Mouse (Mus musculus): ENCODE results near the gene Gpr152. TPM values are rescaled to one million over a fixed set of nuclear protein-coding genes. Genes with fewer than 3 reads are reported as not detected.
"Not testable (repeated sequence)": the region's sequence is repeated elsewhere in the genome, so short reads cannot be mapped to it uniquely, and the experiment has no call there.

Gpr152 gene
- polyA plus RNA-seq, 1 experiment from 2014 or later, result not detected

DNA sequence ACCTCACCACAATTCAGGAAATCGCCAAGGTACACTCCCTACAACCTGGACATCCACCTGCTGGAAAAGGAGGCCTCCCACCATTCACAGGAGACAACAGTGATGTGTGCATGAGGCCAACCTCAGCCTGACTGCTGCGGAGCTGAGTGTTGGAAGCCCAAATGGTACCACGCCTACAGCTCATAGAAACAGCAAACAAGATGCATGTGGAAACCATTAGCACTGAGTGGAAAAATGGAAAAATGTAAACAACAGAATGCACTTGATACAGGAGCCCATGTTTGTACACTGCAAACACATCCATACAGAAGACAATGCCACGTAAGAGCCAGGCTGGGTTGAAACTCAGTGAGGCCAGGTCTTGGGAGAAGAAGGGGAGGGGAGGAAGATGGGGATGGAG, 15.2 kb upstream of the Gpr152 start:
- Histone ChIP-seq H3K36me3 (ENCODE audit: control insufficient read depth, insufficient read depth, low read length) (peaks cover 22% of the 10 kb centered on the region), H3K9ac (ENCODE audit: low read length) (no peak overlapping the region), H3K4me1 (ENCODE audit: control insufficient read depth in 2 of 2, insufficient read depth in 2 of 2, low read length in 2 of 2) (peaks cover 11 to 21% of the 10 kb centered on the region in 2 experiments), H3K4me2 (ENCODE audit: low read length) (no peak overlapping the region), H3K27me3 (ENCODE audit: control insufficient read depth, insufficient read depth, low read length) (no peaks in the 10 kb centered on the region), H3K4me3 (ENCODE audit: control insufficient read depth in 1 of 2, insufficient read depth in 1 of 2, low read depth in 1 of 2, low read length in 2 of 2) (no peak overlapping the region), H3K9me3 (ENCODE audit: control insufficient read depth, low read length) (no peaks in the 10 kb centered on the region), H3K27ac (replicated peaks in 1 of 2; ENCODE audit: control insufficient read depth in 1 of 2, insufficient read depth in 1 of 2, low read depth in 2 of 2, low read length in 2 of 2) (no peak overlapping the region)
- no peak for ATAC-seq (ENCODE audit: insufficient number of reproducible peaks, insufficient read depth, low FRiP score, low read depth)
- 73% methylated on average over 4 of the region's 4 CpGs for WGBS

DNA sequence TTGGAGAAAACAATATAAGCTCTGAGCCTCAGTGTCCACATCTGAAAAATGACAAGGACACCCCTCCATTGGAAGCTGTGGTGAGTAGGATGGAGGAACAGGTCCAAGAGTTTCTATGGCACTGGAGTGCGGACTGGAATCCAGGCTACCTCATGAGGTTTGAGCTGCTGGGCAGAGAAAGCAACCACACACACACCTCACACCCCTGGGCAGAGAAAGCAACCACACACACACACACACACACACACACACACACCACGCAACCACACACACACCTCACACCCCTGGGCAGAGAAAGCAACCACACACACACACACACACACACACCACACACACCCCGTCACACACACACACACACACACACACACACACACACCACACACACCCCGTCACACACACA, 14.3 kb upstream of the Gpr152 start:
- Histone ChIP-seq H3K9ac (ENCODE audit: low read length) (peak overlapping the region; percentile 58), H3K27ac (replicated peaks in 1 of 2; ENCODE audit: control insufficient read depth in 1 of 2, insufficient read depth in 1 of 2, low read depth in 2 of 2, low read length in 2 of 2) (0 out of 4 replicates have a peak overlapping the region, but pooled peaks of 1 of the 2 experiments have one; percentile 17), H3K4me1 (ENCODE audit: control insufficient read depth in 2 of 2, insufficient read depth in 2 of 2, low read length in 2 of 2) (peaks cover 18 to 29% of the 10 kb centered on the region in 2 experiments), H3K36me3 (ENCODE audit: control insufficient read depth, insufficient read depth, low read length) (peaks cover 26% of the 10 kb centered on the region), H3K4me3 (ENCODE audit: control insufficient read depth in 1 of 2, insufficient read depth in 1 of 2, low read depth in 1 of 2, low read length in 2 of 2) (peak overlapping the region; percentile 49 to 87), H3K4me2 (ENCODE audit: low read length) (peak overlapping the region; percentile 87)
- ATAC-seq (ENCODE audit: insufficient number of reproducible peaks, insufficient read depth, low FRiP score, low read depth), result peak; percentile 19
- H3K27me3 ChIP-seq (ENCODE audit: control insufficient read depth, insufficient read depth, low read length); H3K9me3 ChIP-seq (ENCODE audit: control insufficient read depth, low read length): not testable (repeated sequence)
- 10% methylated on average over 4 of the region's 4 CpGs for WGBS

DNA sequence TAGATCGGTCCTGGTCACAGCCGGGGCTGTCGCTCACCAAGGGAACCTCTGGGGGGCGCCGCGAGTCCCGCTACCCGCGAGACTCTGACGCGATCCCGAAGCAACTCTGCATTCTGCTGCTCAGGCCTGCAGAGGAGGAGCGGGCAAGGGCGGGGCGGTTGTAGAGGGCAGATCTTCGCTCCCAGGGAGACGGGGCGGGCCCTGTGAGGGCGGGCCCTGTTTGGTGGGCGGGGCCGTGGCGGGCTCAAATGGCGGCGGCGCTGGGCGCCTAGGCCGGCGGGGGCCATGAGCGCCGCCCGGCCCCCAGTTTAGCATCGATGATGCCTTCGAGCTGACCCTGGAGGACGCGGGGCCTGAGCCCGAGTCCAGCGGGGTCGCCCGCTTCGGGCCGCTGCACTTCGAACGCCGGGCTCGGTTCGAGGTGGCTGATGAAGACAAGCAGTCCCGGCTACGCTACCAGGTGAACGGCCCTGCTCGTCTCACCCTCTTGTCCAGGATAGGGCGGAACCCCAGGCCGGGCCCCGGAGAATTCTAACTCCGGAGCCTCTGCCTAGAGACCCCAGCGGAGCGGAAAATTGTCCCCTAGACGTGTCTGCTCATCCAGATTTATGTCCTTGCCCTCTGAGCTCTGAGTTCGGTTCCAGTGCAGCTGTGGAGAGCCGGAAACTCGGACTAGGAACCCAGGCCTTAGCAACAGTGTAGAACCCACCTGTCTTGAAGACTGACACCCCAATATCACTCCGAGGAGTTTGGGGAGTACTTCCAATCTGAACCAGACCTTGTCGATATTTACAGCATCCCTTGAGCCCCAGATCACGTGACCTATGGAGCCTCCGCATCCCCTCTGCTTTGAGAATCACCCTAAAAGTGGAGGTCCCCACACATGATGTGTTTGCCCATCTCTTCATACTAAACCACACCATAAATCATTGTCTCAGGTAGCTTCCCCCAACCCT, 13.6 kb upstream of the Gpr152 start, which contains the start of gene Aip:
Aip (minus strand) TSS at position 118 of the 956 bp plus-strand sequence.
- WGBS, result 1% methylated on average over 59 of the region's 64 CpGs
- Histone ChIP-seq H3K27ac (replicated peaks in 1 of 2; ENCODE audit: control insufficient read depth in 1 of 2, insufficient read depth in 1 of 2, low read depth in 2 of 2, low read length in 2 of 2) (peak within 1 kb of the TSS in 1 of 2 experiments; percentile 51; a peak in 1 of 4 replicates), H3K9ac (ENCODE audit: low read length) (peak within 1 kb of the TSS; percentile 94), H3K36me3 (ENCODE audit: control insufficient read depth, insufficient read depth, low read length) (peaks cover 31% of the 10 kb centered on the region), H3K4me2 (ENCODE audit: low read length) (peak within 1 kb of the TSS; percentile 87), H3K9me3 (ENCODE audit: control insufficient read depth, low read length) (no peaks in the 10 kb centered on the region), H3K4me3 (ENCODE audit: control insufficient read depth in 1 of 2, insufficient read depth in 1 of 2, low read depth in 1 of 2, low read length in 2 of 2) (peak within 1 kb of the TSS; percentile 70 to 87), H3K27me3 (ENCODE audit: control insufficient read depth, insufficient read depth, low read length) (no peaks in the 10 kb centered on the region), H3K4me1 (ENCODE audit: control insufficient read depth in 2 of 2, insufficient read depth in 2 of 2, low read length in 2 of 2) (peaks cover 13 to 22% of the 10 kb centered on the region in 2 experiments)
- peak; percentile 97 for ATAC-seq (ENCODE audit: insufficient number of reproducible peaks, insufficient read depth, low FRiP score, low read depth)

DNA sequence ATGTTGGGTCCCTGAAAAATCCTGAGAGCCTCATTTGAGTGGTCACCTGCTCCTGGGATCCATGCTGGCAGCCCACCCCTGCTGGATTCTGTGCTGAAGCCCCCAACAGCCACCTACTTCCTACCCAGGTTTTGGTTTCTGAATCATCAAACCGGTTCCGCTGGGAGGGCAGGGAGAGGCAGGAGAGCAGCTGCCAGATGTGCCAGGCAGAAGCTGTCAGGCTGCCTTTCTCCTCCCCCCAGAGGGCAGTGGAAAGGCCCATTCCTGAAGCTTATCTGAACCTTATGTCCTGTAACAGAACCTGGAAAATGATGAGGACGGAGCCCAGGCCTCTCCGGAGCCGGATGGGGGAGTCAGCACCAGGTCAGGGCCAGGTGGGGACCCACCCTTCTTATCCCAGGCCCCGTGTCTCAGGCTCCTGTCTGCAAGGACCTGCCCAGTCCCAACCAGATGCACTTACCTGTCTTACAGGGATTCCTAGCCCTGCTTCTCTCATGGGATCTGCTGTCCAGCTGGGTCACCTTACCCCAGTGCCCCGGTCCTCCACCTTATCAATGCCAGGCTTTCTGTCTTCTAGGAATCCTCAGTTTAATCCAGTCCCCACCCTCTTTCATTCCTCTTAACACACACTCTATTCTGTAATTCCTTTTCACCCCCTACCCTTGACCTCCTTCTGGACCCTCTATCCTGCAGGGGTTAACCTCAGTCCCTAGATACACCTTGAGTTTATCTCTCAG, 12.7 kb upstream of the Gpr152 start:
- WGBS, result 61% methylated on average over 7 of the region's 7 CpGs
- H3K27ac ChIP-seq (replicated peaks in 1 of 2; ENCODE audit: control insufficient read depth in 1 of 2, insufficient read depth in 1 of 2, low read depth in 2 of 2, low read length in 2 of 2), result no peak overlapping the region
- ATAC-seq (ENCODE audit: insufficient number of reproducible peaks, insufficient read depth, low FRiP score, low read depth), result no peak
- H3K4me3 ChIP-seq (ENCODE audit: control insufficient read depth in 1 of 2, insufficient read depth in 1 of 2, low read depth in 1 of 2, low read length in 2 of 2), result peak overlapping the region; percentile 70 to 87
- H3K9ac ChIP-seq (ENCODE audit: low read length), result peak overlapping the region; percentile 94
- H3K9me3 ChIP-seq (ENCODE audit: control insufficient read depth, low read length), result no peaks in the 10 kb centered on the region
- peaks cover 12 to 22% of the 10 kb centered on the region in 2 experiments for H3K4me1 ChIP-seq (ENCODE audit: control insufficient read depth in 2 of 2, insufficient read depth in 2 of 2, low read length in 2 of 2)
- peak overlapping the region; percentile 87 for H3K4me2 ChIP-seq (ENCODE audit: low read length)
- peaks cover 40% of the 10 kb centered on the region for H3K36me3 ChIP-seq (ENCODE audit: control insufficient read depth, insufficient read depth, low read length)
- no peaks in the 10 kb centered on the region for H3K27me3 ChIP-seq (ENCODE audit: control insufficient read depth, insufficient read depth, low read length)

DNA sequence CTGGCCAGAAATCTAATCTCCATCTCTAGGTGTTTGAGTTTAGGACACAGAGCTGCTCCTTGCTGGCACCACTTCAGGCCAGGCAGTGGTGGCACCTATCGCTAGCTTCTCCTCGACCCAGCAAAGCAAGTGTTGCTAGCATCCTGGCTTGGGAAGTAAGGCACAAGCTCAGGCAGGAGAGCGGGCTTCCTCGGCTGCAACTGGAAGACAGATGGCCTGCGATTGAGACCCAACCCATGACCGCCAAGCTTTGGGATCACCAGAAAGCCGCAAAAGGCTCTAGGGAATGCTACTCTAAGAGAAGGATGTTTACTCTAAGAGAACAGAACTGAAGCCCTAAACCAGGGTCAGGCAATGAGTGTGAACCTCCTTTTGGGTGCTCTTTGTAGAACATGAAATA, 10.1 kb upstream of the Gpr152 start:
- H3K4me2 ChIP-seq (ENCODE audit: low read length), result no peak overlapping the region
- ATAC-seq (ENCODE audit: insufficient number of reproducible peaks, insufficient read depth, low FRiP score, low read depth), result no peak
- no peaks in the 10 kb centered on the region for H3K9me3 ChIP-seq (ENCODE audit: control insufficient read depth, low read length)
- peaks cover 55% of the 10 kb centered on the region for H3K36me3 ChIP-seq (ENCODE audit: control insufficient read depth, insufficient read depth, low read length)
- 0 out of 2 replicates have a peak overlapping the region, but pooled peaks have one; percentile 12 for H3K9ac ChIP-seq (ENCODE audit: low read length)
- 93% methylated on average over 7 of the region's 7 CpGs for WGBS
- H3K4me1 ChIP-seq (ENCODE audit: control insufficient read depth in 2 of 2, insufficient read depth in 2 of 2, low read length in 2 of 2), result peaks cover 12 to 22% of the 10 kb centered on the region in 2 experiments
- no peak overlapping the region for H3K4me3 ChIP-seq (ENCODE audit: control insufficient read depth in 1 of 2, insufficient read depth in 1 of 2, low read depth in 1 of 2, low read length in 2 of 2)
- peak overlapping the region in 1 of 2 experiments; percentile 25; a peak in 1 of 4 replicates for H3K27ac ChIP-seq (replicated peaks in 1 of 2; ENCODE audit: control insufficient read depth in 1 of 2, insufficient read depth in 1 of 2, low read depth in 2 of 2, low read length in 2 of 2)
- no peaks in the 10 kb centered on the region for H3K27me3 ChIP-seq (ENCODE audit: control insufficient read depth, insufficient read depth, low read length)

DNA sequence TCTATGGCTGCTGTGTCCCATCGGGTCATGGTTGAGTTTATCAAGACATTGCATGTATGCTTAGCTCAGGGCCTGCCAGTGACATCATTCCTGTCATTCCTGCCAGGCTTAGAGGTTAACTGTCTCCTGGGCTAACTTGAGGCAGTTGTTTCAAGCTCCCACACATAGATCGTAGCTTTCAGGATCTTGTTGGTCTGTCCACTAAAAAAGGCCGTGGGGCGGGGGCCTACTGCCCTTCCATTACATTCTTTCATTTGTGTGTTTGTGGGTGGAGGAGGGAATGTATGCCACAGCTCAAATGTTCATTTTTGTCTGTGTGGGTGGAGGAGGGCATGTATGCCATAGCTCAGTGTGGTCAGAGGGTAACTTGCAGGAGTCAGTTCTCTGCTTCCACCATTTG, 9.5 kb upstream of the Gpr152 start:
- 62% methylated on average over 4 of the region's 4 CpGs for WGBS
- Histone ChIP-seq H3K4me3 (ENCODE audit: control insufficient read depth in 1 of 2, insufficient read depth in 1 of 2, low read depth in 1 of 2, low read length in 2 of 2) (no peak overlapping the region), H3K9ac (ENCODE audit: low read length) (0 out of 2 replicates have a peak overlapping the region, but pooled peaks have one; percentile 12), H3K4me2 (ENCODE audit: low read length) (no peak overlapping the region), H3K9me3 (ENCODE audit: control insufficient read depth, low read length) (no peaks in the 10 kb centered on the region), H3K4me1 (ENCODE audit: control insufficient read depth in 2 of 2, insufficient read depth in 2 of 2, low read length in 2 of 2) (peaks cover 12 to 20% of the 10 kb centered on the region in 2 experiments), H3K27me3 (ENCODE audit: control insufficient read depth, insufficient read depth, low read length) (no peaks in the 10 kb centered on the region), H3K27ac (replicated peaks in 1 of 2; ENCODE audit: control insufficient read depth in 1 of 2, insufficient read depth in 1 of 2, low read depth in 2 of 2, low read length in 2 of 2) (peak overlapping the region in 1 of 2 experiments; percentile 25; a peak in 2 of 4 replicates), H3K36me3 (ENCODE audit: control insufficient read depth, insufficient read depth, low read length) (peaks cover 55% of the 10 kb centered on the region)
- ATAC-seq (ENCODE audit: insufficient number of reproducible peaks, insufficient read depth, low FRiP score, low read depth), result no peak

DNA sequence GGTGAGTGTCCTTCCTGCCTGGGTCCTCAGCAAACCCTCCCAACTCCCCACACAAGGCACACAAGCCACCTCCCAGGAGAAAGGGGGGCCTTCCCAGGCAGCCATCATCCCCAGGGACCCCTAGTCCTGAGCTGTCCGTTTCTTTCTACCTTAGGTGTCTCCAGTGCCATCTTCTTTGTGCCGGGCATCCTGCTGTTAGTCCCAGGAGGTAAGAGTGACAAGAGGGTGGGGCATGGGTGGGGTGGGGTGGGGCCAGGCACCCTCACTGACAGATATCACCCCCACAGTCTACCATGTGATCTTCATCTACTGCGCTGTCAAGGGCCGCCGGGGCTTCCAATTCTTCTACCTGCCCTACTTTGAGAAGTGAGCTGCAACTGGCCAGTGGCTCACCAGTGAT, 8.5 kb upstream of the Gpr152 start:
- H3K9me3 ChIP-seq (ENCODE audit: control insufficient read depth, low read length), result no peaks in the 10 kb centered on the region
- H3K27me3 ChIP-seq (ENCODE audit: control insufficient read depth, insufficient read depth, low read length), result no peaks in the 10 kb centered on the region
- H3K4me3 ChIP-seq (ENCODE audit: control insufficient read depth in 1 of 2, insufficient read depth in 1 of 2, low read depth in 1 of 2, low read length in 2 of 2), result no peak overlapping the region
- no peak overlapping the region for H3K9ac ChIP-seq (ENCODE audit: low read length)
- WGBS, result 90% methylated on average over 5 of the region's 5 CpGs
- H3K4me2 ChIP-seq (ENCODE audit: low read length), result no peak overlapping the region
- no peak overlapping the region for H3K27ac ChIP-seq (replicated peaks in 1 of 2; ENCODE audit: control insufficient read depth in 1 of 2, insufficient read depth in 1 of 2, low read depth in 2 of 2, low read length in 2 of 2)
- H3K36me3 ChIP-seq (ENCODE audit: control insufficient read depth, insufficient read depth, low read length), result peaks cover 55% of the 10 kb centered on the region
- ATAC-seq (ENCODE audit: insufficient number of reproducible peaks, insufficient read depth, low FRiP score, low read depth), result no peak
- peaks cover 12 to 19% of the 10 kb centered on the region in 2 experiments for H3K4me1 ChIP-seq (ENCODE audit: control insufficient read depth in 2 of 2, insufficient read depth in 2 of 2, low read length in 2 of 2)

All from heart, embryonic 14.5 days (tissue).